Mouse (Mus musculus): ENCODE data around the gene Fndc3b.

DNA sequence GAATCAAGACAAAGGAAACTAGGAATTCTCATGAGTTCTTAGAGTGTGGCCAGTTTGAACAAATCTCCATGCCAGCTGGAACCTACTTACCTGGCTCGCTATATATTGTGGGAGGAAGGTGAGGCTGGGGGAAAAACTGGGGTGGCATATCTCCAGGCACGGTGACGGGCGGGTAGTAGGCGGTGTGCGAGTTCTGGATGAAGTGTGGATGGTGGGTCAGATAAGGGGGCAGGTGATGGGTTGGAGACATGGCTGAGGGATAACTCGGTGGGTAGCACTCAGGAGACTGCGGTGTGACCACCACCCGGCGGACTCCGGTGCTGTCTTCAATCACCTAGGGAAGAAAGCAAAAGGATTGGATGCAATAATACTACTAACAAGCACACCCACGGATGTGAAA, 169.3 kb downstream of the Fndc3b start:
- TF ChIP-seq CTCF (IDR thresholded peaks at IDR 0.05; ENCODE audit: control insufficient read depth, insufficient read depth, insufficient read length) (no peak), MAX (IDR thresholded peaks at IDR 0.05) (no peak), USF1 (IDR thresholded peaks at IDR 0.05; ENCODE audit: low read depth) (no peak), MYOG (IDR thresholded peaks at IDR 0.05; ENCODE audit: control insufficient read depth, extremely low read depth, insufficient read length) (no peak), MYOD1 (IDR thresholded peaks at IDR 0.05; ENCODE audit: control insufficient read depth, insufficient read length, low read depth) (no peak), CEBPB (IDR thresholded peaks at IDR 0.05; ENCODE audit: low read depth) (no peak)

Data from C2C12 (cell line).